Mouse (Mus musculus): ENCODE results near the gene Dnaja1. TPM values are rescaled to one million over a fixed set of nuclear protein-coding genes. Genes with fewer than 3 reads are reported as not detected.

Gene Dnaja1
- polyA plus RNA-seq (2017; shearing (Covaris generic)), result 339 TPM

GRCm38 (mm10) chr4:40722011-40722666 lies at the start of gene Dnaja1:
Dnaja1 (plus strand) TSS chr4:40722150.

DNA sequence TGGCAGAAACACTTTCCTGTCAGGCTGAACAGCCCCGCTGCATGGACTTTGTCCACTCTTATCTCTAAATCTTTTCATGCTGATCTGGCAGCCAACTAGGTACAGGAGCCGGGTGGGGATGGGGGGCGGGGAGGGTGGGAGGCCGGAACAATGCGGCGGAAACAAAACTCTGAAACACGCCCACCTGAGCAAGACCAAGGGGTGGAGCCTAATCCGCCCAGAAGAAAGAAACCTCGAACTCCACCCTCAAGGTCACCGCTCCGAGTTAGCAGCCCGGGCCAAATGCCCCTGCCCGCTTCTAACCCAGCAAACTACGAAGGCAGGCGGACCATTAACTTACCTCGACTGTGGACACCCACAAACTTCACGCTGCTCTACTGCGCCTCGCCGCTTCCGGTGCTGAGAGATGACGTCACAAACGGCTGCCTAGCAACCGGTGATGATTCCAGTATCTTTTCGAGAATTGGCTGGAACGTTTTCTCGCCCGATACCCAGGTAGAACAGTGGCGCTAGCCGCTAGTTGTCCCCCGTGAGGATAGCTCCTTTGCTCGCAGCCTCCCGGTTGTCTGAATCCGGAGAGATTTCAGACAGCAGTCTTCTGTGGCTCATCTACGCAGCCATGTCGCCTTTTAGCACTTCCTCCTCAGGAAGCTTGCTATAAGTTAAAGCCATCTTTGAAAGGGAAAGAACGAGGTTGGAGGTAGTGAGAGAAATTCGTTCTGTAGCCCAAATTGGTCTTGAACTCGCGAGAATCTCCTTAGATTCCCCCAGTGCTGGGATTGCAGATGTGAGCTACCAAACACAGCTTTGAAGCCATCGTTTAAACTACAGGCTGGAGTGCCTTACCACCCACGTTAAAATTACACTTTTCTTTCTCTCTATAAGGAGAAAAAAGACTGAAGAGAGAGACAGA lies 18.9 kb upstream of the Dnaja1 start, which contains the start of gene Aptx:
Gene Aptx (minus strand): TSS at position 398 of the 913 bp plus-strand sequence.

DNA sequence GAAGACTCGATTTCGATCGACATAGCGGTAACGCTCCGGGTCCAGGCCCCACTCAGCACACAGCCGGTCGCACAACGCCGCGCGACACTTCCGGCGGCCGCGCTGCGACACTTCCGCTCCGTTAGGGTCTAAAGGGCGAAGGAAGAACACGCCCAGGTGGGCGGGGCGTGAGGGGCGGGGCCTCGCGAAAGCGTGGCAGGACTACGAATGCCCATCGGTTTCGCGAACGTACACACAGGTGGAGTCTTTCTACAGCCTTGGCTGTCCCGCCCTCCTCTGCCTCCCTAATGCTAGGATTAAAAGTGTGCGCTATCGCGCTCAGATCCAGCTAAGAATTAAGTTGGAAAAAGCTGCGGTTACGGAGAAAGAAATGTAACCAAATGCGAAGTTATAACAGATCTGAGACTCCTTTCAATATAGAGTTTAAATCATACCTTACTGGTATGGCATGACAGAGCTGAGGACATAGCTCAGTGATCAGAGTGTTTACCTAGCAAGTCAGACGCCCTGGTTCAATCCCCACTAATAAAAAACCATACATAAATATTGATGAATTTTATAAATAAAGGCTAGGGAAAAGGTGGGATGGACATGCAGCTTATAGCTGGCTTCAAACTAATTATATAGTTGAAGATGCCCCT lies 36.0 kb downstream of the Dnaja1 start, which contains the start of gene Smu1:
Gene Smu1 (minus strand): TSS at position 144 of the 641 bp plus-strand sequence.

Other genes with a start within 250 kb of the Dnaja1 start
- gene Tmem215, start 250.0 kb upstream of the Dnaja1 start, polyA plus RNA-seq (2017; shearing (Covaris generic)), result not detected
- gene Aptx, start 19.0 kb upstream of the Dnaja1 start, polyA plus RNA-seq (2017; shearing (Covaris generic)), result 42.3 TPM
- gene Smu1, start 35.8 kb downstream of the Dnaja1 start, polyA plus RNA-seq (2017; shearing (Covaris generic)), result 149 TPM
- gene B4galt1, start 131.9 kb downstream of the Dnaja1 start, polyA plus RNA-seq (2017; shearing (Covaris generic)), result 17.6 TPM
- gene Spink4, start 197.9 kb downstream of the Dnaja1 start, polyA plus RNA-seq (2017; shearing (Covaris generic)), result not detected
- 11.8 TPM for gene Bag1, start 226.1 kb downstream of the Dnaja1 start, polyA plus RNA-seq (2017; shearing (Covaris generic))
- gene Chmp5, start 226.3 kb downstream of the Dnaja1 start, polyA plus RNA-seq (2017; shearing (Covaris generic)), result 91.5 TPM
- gene Nfx1, start 248.8 kb downstream of the Dnaja1 start, polyA plus RNA-seq (2017; shearing (Covaris generic)), result 135 TPM

All from CD4-positive, CD25-positive, alpha-beta regulatory T cell, adult 9 weeks (primary cell).